Mouse (Mus musculus) left cerebral cortex, adult 8-10 months (tissue): Measurements from ENCODE around the gene Taf1b. TPM values are rescaled to one million over a fixed set of nuclear protein-coding genes. Genes with fewer than 3 reads are reported as not detected.

Experiments used
- DNase-seq, 2 experiments: peaks; one replicate each; pipeline ENCODE4 v3.0.0; 2022; ENCODE audit warnings: low spot score in 2 of 2
- total RNA-seq, 4 experiments: library from RNA; stranded (reverse); gene quantifications; 2 replicates each; pipeline ENCODE4 v1.2.4; 2022

Taf1b gene
- total RNA-seq, 4 experiments from 2014 or later: 27.9 to 32.7 (median 30.1) TPM

- peak; percentile 52 to 66 for DNase-seq
These were observed 102.6 kb downstream of the Taf1b start for GRCm38 (mm10) chr12:24600806-24601205.

- DNase-seq: peak in 1 of 2 experiments; percentile 32
These were observed 105.1 kb downstream of the Taf1b start for GRCm38 (mm10) chr12:24603266-24603665.

GRCm38 (mm10) chr12:24606166-24606565 lies 108.0 kb downstream of the Taf1b start:
- no peak for DNase-seq

Other genes starting within 250 kb of the Taf1b start
- gene Grhl1, start 73.9 kb downstream of the Taf1b start, total RNA-seq: 10 to 100 TPM in 3 of 4 experiments, 1 to 10 TPM in 1; 8.6 to 11.3 (median 10.5) TPM
- 1 to 10 TPM; 7.1 to 8.8 (median 8.1) TPM for gene Klf11, start 152.9 kb downstream of the Taf1b start, total RNA-seq
- 10 to 100 TPM; 10.9 to 13.7 (median 12.5) TPM for gene Cys1, start 183.5 kb downstream of the Taf1b start, total RNA-seq
- gene Rrm2, start 209.9 kb downstream of the Taf1b start, total RNA-seq: 1 to 10 TPM; 1.6 to 2.8 (median 2.6) TPM